26 mouse cellular contexts compared by ENCODE assay signal in the genomic region with DNA sequence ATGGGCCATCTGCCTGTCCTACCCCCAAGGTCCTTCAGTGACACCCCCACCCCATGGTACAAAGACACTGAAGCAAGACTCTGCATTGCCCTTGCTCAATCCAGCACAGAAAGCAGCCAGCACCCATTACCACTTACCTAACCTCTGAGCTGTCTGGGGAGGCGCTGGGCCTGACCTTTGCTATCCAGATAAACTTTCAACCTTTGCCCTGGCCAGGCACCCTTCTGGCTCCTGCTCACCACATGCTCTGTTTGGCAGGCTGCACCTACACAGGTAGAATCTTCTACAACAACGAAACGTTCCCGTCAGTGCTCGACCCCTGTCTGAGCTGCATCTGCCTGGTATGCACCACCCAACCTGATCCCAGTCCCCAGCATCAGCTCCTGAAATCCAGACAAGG. TPM values are rescaled to one million over a fixed set of nuclear protein-coding genes. Genes with fewer than 3 reads are reported as not detected.
DNase-seq lines count a peak whose midpoint lies in the region; ATAC-seq lines count a peak whose summit lies in the region.
"Had no signal": no experiment of that assay in that cellular context is flagged by ENCODE, and none has a peak within 500 bp of the region (broad histone marks: within the 10 kb centered on the region; RNA-seq: fewer than 3 reads in every experiment).

No protein-coding gene starts in this region.

- no peaks in the 10 kb centered on the region for H3K27me3 ChIP-seq in liver, embryonic 15.5 days
- H3K27me3 ChIP-seq in hindbrain, embryonic 14.5 days (ENCODE audit: control insufficient read depth, insufficient read depth, low read length) = no peaks in the 10 kb centered on the region
- no peaks in the 10 kb centered on the region for H3K27me3 ChIP-seq in midbrain, embryonic 16.5 days (ENCODE audit: control insufficient read depth, insufficient read depth, low read depth, low read length)
- H3K27me3 ChIP-seq: embryonic facial prominence, embryonic 13.5 days; heart, embryonic 12.5 days; limb, embryonic 13.5 days had no signal

- H3K4me3 ChIP-seq in liver, embryonic 15.5 days (replicated peaks) = no peak overlapping the region
- no peak overlapping the region for H3K4me3 ChIP-seq in hindbrain, embryonic 14.5 days (replicated peaks; ENCODE audit: low read length)
- H3K4me3 ChIP-seq in midbrain, embryonic 16.5 days (ENCODE audit: low read depth, low read length) = no peak overlapping the region
- H3K4me3 ChIP-seq: embryonic facial prominence, embryonic 13.5 days; heart, embryonic 12.5 days; limb, embryonic 13.5 days had no signal

- DNase-seq in adrenal gland, adult 2 months = peak; percentile 12
- no peak for DNase-seq in adrenal gland, postnatal 25 days
- peak; percentile 54 for DNase-seq in kidney, adult 9 months
- DNase-seq in kidney, postnatal 4 days = no peak
- DNase-seq in hindbrain, embryonic 14.5 days (ENCODE audit: low spot score) = no peak
- no peak for DNase-seq in heart, adult 11 months
- DNase-seq: adrenal gland, postnatal 14 days; cerebellum, adult 11 months; cerebellum, postnatal 10 days; heart, postnatal 14 days; right cerebral cortex, postnatal 4 days; thymus, postnatal 25 days had no signal

- H3K4me1 ChIP-seq in liver, embryonic 15.5 days (replicated peaks) = peaks cover 81% of the 10 kb centered on the region
- no peaks in the 10 kb centered on the region for H3K4me1 ChIP-seq in hindbrain, embryonic 14.5 days (replicated peaks; ENCODE audit: control insufficient read depth, insufficient read depth, low read length)
- no peaks in the 10 kb centered on the region for H3K4me1 ChIP-seq in midbrain, embryonic 16.5 days (ENCODE audit: control insufficient read depth, insufficient read depth, low read length)

- H3K4me2 ChIP-seq in liver, embryonic 15.5 days = no peak overlapping the region
- H3K4me2 ChIP-seq in hindbrain, embryonic 14.5 days (replicated peaks) = no peak overlapping the region
- H3K4me2 ChIP-seq in midbrain, embryonic 16.5 days (ENCODE audit: low read length) = no peak overlapping the region
- H3K4me2 ChIP-seq: embryonic facial prominence, embryonic 13.5 days; heart, embryonic 12.5 days; limb, embryonic 13.5 days; midbrain, embryonic 11.5 days had no signal

- peak; percentile 43 for ATAC-seq in liver, embryonic 15.5 days (ENCODE audit: insufficient read depth)
- no peak for ATAC-seq in hindbrain, embryonic 14.5 days (ENCODE audit: low FRiP score)
- ATAC-seq in midbrain, embryonic 16.5 days = no peak
- ATAC-seq: activated CD4-positive, CD25-positive, alpha-beta regulatory T cell, adult 4 months; forebrain, embryonic 16.5 days; hindbrain, embryonic 16.5 days had no signal

- no peaks in the 10 kb centered on the region for H3K9me3 ChIP-seq in liver, embryonic 15.5 days (replicated peaks)
- no peaks in the 10 kb centered on the region for H3K9me3 ChIP-seq in hindbrain, embryonic 14.5 days (ENCODE audit: control insufficient read depth, low read length)
- no peaks in the 10 kb centered on the region for H3K9me3 ChIP-seq in midbrain, embryonic 16.5 days (replicated peaks; ENCODE audit: control insufficient read depth, low read length, poor library complexity, severe bottlenecking)
- H3K9me3 ChIP-seq: embryonic facial prominence, embryonic 13.5 days; heart, embryonic 12.5 days; limb, embryonic 13.5 days had no signal

- peak overlapping the region; percentile 98 for H3K27ac ChIP-seq in liver, embryonic 15.5 days (replicated peaks)
- H3K27ac ChIP-seq in hindbrain, embryonic 14.5 days = no peak overlapping the region
- H3K27ac ChIP-seq in midbrain, embryonic 16.5 days (ENCODE audit: low read length) = no peak overlapping the region
- H3K27ac ChIP-seq: embryonic facial prominence, embryonic 13.5 days; limb, embryonic 13.5 days had no signal

- H3K36me3 ChIP-seq in liver, embryonic 15.5 days (replicated peaks) = 0 out of 2 replicates have a peak, but pooled peaks cover 8% of the 10 kb centered on the region
- H3K36me3 ChIP-seq in hindbrain, embryonic 14.5 days (replicated peaks; ENCODE audit: control insufficient read depth, insufficient read depth) = no peaks in the 10 kb centered on the region
- H3K36me3 ChIP-seq in midbrain, embryonic 16.5 days (ENCODE audit: control insufficient read depth, insufficient read depth, low read length) = no peaks in the 10 kb centered on the region
- H3K36me3 ChIP-seq: embryonic facial prominence, embryonic 13.5 days; heart, embryonic 12.5 days; limb, embryonic 13.5 days had no signal

- WGBS in liver, embryonic 15.5 days (ENCODE audit: insufficient replicate concordance) = 65% methylated on average over 5 of the region's 5 CpGs
- WGBS in hindbrain, embryonic 14.5 days = 85% methylated on average over 5 of the region's 5 CpGs
- 86% methylated on average over 5 of the region's 5 CpGs for WGBS in midbrain, embryonic 16.5 days

- H3K9ac ChIP-seq in liver, embryonic 15.5 days = no peak overlapping the region
- H3K9ac ChIP-seq in hindbrain, embryonic 14.5 days = no peak overlapping the region
- H3K9ac ChIP-seq in midbrain, embryonic 16.5 days (ENCODE audit: low read depth, low read length) = no peak overlapping the region
- H3K9ac ChIP-seq: embryonic facial prominence, embryonic 13.5 days; heart, embryonic 12.5 days; limb, embryonic 13.5 days had no signal

RNA-seq across cellular contexts. Expression of a gene that starts 20.1 kb away (rescaled TPM):
- total RNA-seq in adrenal gland, adult 2 months (2021) = not detected
- not detected in 2 replicates for polyA plus RNA-seq in adrenal gland, adult 2 months (2012; rRNA removed)
- not detected in 2 replicates for total RNA-seq in adrenal gland, postnatal 25 days (2021)
- polyA plus RNA-seq in liver, embryonic 15.5 days (2015; fragmentation: Nextera tagmentation; extraction: Ambion mirVana) = not detected in 2 replicates
- not detected in 2 replicates for polyA plus RNA-seq in hindbrain, embryonic 14.5 days (2014; fragmentation: Nextera tagmentation; extraction: Ambion mirVana)
- not detected in 2 replicates for polyA plus RNA-seq in midbrain, embryonic 16.5 days (2015; fragmentation: Nextera tagmentation; extraction: Ambion mirVana)
- total RNA-seq: adrenal gland, postnatal 14 days; heart, postnatal 14 days; layer of hippocampus, postnatal 14 days; left cerebral cortex, postnatal 10 days; monocyte, adult 5-6 weeks had no signal
- polyA plus RNA-seq: activated CD4-positive, CD25-positive, alpha-beta regulatory T cell, adult 4 months; embryonic facial prominence, embryonic 13.5 days; forebrain, embryonic 16.5 days; heart, embryonic 12.5 days; hindbrain, embryonic 16.5 days; lung, embryonic 16.5 days; midbrain, embryonic 11.5 days; neural tube, embryonic 11.5 days had no signal

RNA-seq across cellular contexts. Expression of a gene that starts 23.7 kb away (rescaled TPM):
- under 1 TPM; 0.17 to 0.79 TPM for total RNA-seq in adrenal gland, adult 2 months (2021)
- 0.18 and 0.26 TPM in 2 replicates for polyA plus RNA-seq in adrenal gland, adult 2 months (2012; rRNA removed)
- 0.43 and 1.4 TPM in 2 replicates for total RNA-seq in adrenal gland, postnatal 25 days (2021)
- polyA plus RNA-seq in liver, embryonic 15.5 days (2015; fragmentation: Nextera tagmentation; extraction: Ambion mirVana) = 11.8 and 11.9 TPM in 2 replicates
- polyA plus RNA-seq in hindbrain, embryonic 14.5 days (2014; fragmentation: Nextera tagmentation; extraction: Ambion mirVana) = 0.64 and 1.1 TPM in 2 replicates
- polyA plus RNA-seq in midbrain, embryonic 16.5 days (2015; fragmentation: Nextera tagmentation; extraction: Ambion mirVana) = 1.1 and 2.0 TPM in 2 replicates
- total RNA-seq: monocyte, adult 5-6 weeks had no signal

RNA-seq across cellular contexts. Expression of a gene that starts 30.8 kb away (rescaled TPM):
- 10 to 100 TPM; 22.1 to 23.3 TPM for total RNA-seq in adrenal gland, adult 2 months (2021)
- 46.4 and 65.5 TPM in 2 replicates for polyA plus RNA-seq in adrenal gland, adult 2 months (2012; rRNA removed)
- 32.4 and 33.6 TPM in 2 replicates for total RNA-seq in adrenal gland, postnatal 25 days (2021)
- polyA plus RNA-seq in liver, embryonic 15.5 days (2015; fragmentation: Nextera tagmentation; extraction: Ambion mirVana) = 11.4 and 12.1 TPM in 2 replicates
- polyA plus RNA-seq in hindbrain, embryonic 14.5 days (2014; fragmentation: Nextera tagmentation; extraction: Ambion mirVana) = 28.7 and 31.3 TPM in 2 replicates
- 28.6 and 31.2 TPM in 2 replicates for polyA plus RNA-seq in midbrain, embryonic 16.5 days (2015; fragmentation: Nextera tagmentation; extraction: Ambion mirVana)

RNA-seq across cellular contexts. Expression of a gene that starts 52.3 kb away (rescaled TPM):
- 10 to 100 TPM; 17.2 to 20.9 TPM for total RNA-seq in adrenal gland, adult 2 months (2021)
- 11.2 and 12.6 TPM in 2 replicates for polyA plus RNA-seq in adrenal gland, adult 2 months (2012; rRNA removed)
- total RNA-seq in adrenal gland, postnatal 25 days (2021) = 18.0 and 21.7 TPM in 2 replicates
- 27.1 and 33.0 TPM in 2 replicates for polyA plus RNA-seq in liver, embryonic 15.5 days (2015; fragmentation: Nextera tagmentation; extraction: Ambion mirVana)
- 25.4 and 26.8 TPM in 2 replicates for polyA plus RNA-seq in hindbrain, embryonic 14.5 days (2014; fragmentation: Nextera tagmentation; extraction: Ambion mirVana)
- 24.6 and 25.4 TPM in 2 replicates for polyA plus RNA-seq in midbrain, embryonic 16.5 days (2015; fragmentation: Nextera tagmentation; extraction: Ambion mirVana)

RNA-seq across cellular contexts. Expression of a gene that starts 52.6 kb away (rescaled TPM):
- 100 to 1,000 TPM; 255 to 264 TPM for total RNA-seq in adrenal gland, adult 2 months (2021)
- 64.9 and 105 TPM in 2 replicates for polyA plus RNA-seq in adrenal gland, adult 2 months (2012; rRNA removed)
- 305 and 314 TPM in 2 replicates for total RNA-seq in adrenal gland, postnatal 25 days (2021)
- polyA plus RNA-seq in liver, embryonic 15.5 days (2015; fragmentation: Nextera tagmentation; extraction: Ambion mirVana) = 151 and 177 TPM in 2 replicates
- 219 and 240 TPM in 2 replicates for polyA plus RNA-seq in hindbrain, embryonic 14.5 days (2014; fragmentation: Nextera tagmentation; extraction: Ambion mirVana)
- 218 and 234 TPM in 2 replicates for polyA plus RNA-seq in midbrain, embryonic 16.5 days (2015; fragmentation: Nextera tagmentation; extraction: Ambion mirVana)

Comparison
In these comparisons a context has a peak if more than half of its experiments do, and no peak if none do; other contexts are left out.
1. DNase-seq: peak in adrenal gland, adult 2 months (single experiment) and kidney, adult 9 months (single experiment); none in adrenal gland, postnatal 25 days (single experiment), kidney, postnatal 4 days (0 of 2), hindbrain, embryonic 14.5 days (single experiment) and heart, adult 11 months (single experiment).